Mouse (Mus musculus) MEL (cell line): ENCODE measurements around the gene Fbxw11. TPM values are rescaled to one million over a fixed set of nuclear protein-coding genes. Genes with fewer than 3 reads are reported as not detected.
A peak's percentile ranks its signal among the peaks of the same experiment; 100 is the strongest.

Source experiments
- DNase-seq: peaks from one replicate; pipeline ENCODE4 v3.0.0; 2011; ENCODE audit warnings: low read depth, low spot score
- H3K27ac ChIP-seq: 2 replicates; pipeline ENCODE4 v1.5.1; 2012; ENCODE audit warnings: low read depth, mild to moderate bottlenecking, control low read depth, low read length, moderate library complexity; ENCODE audit not compliant: control insufficient read depth
- H3K27me3 ChIP-seq, 2 experiments: fragments of 150-350 bp in 1 of 2; sonication (generic) in 1 of 2; 2 replicates each; pipeline ENCODE4 v1.6.1; 2012; ENCODE audit warnings: low read length in 2 of 2, mild to moderate bottlenecking in 2 of 2, improper control_type of control experiment in 1 of 2, moderate library complexity in 1 of 2; ENCODE audit not compliant: insufficient read depth in 2 of 2, control insufficient read depth in 1 of 2
- H3K36me3 ChIP-seq, 2 experiments: 2 replicates each; pipeline ENCODE4 v1.6.1; 2012 to 2014; ENCODE audit warnings: low read length in 2 of 2, improper control_type of control experiment in 1 of 2, inconsistent platforms in 1 of 2, mild to moderate bottlenecking in 1 of 2; ENCODE audit not compliant: insufficient read depth in 2 of 2, control insufficient read depth in 1 of 2
- H3K4me1 ChIP-seq, 2 experiments: fragments of 150-350 bp in 1 of 2; sonication (generic) in 1 of 2; 2 replicates each; pipeline ENCODE4 v1.6.1; 2012; ENCODE audit warnings: low read length in 2 of 2, improper control_type of control experiment in 1 of 2, mild to moderate bottlenecking in 1 of 2; ENCODE audit not compliant: insufficient read depth in 2 of 2, control insufficient read depth in 1 of 2
- H3K4me3 ChIP-seq, 2 experiments: fragments of 150-350 bp in 1 of 2; sonication (generic) in 1 of 2; 2 replicates each; pipeline ENCODE4 v1.5.1; 2012; ENCODE audit warnings: low read depth in 2 of 2, low read length in 2 of 2, mild to moderate bottlenecking in 2 of 2, moderate library complexity in 2 of 2, control low read depth in 1 of 2, improper control_type of control experiment in 1 of 2; ENCODE audit not compliant: control insufficient read depth in 1 of 2, insufficient read depth in 1 of 2
- H3K79me2 ChIP-seq: 2 replicates; pipeline ENCODE4 v1.6.1; 2012; ENCODE audit warnings: mild to moderate bottlenecking, low read length, moderate library complexity; ENCODE audit not compliant: control insufficient read depth, poor library complexity, insufficient read depth
- H3K9ac ChIP-seq: 2 replicates; pipeline ENCODE4 v1.6.1; 2012; ENCODE audit warnings: low read depth, mild to moderate bottlenecking, control low read depth, low read length, moderate library complexity; ENCODE audit not compliant: control insufficient read depth, poor library complexity, severe bottlenecking
- H3K9me3 ChIP-seq: fragments of 150-350 bp; sonication (generic); replicated peaks from 2 replicates; pipeline ENCODE4 v1.6.1; 2012; ENCODE audit warnings: mild to moderate bottlenecking, low read length, improper control_type of control experiment, moderate library complexity; ENCODE audit not compliant: insufficient read depth
- BHLHE40 ChIP-seq: IDR thresholded peaks from 2 replicates; pipeline ENCODE4 v1.6.1; 2012; ENCODE audit warnings: low read depth, mild to moderate bottlenecking, inconsistent platforms, low read length, improper control_type of control experiment, borderline replicate concordance
- CTCF ChIP-seq, 3 experiments: IDR thresholded peaks in 2 of 3; conservative IDR thresholded peaks in 1 of 3; 2 replicates each; pipeline ENCODE4 v1.5.1; 2011 to 2012; ENCODE audit warnings: low read length in 3 of 3, low read depth in 2 of 3, mild to moderate bottlenecking in 2 of 3, improper control_type of control experiment in 1 of 3, inconsistent platforms in 1 of 3, mixed read lengths in 1 of 3, moderate library complexity in 1 of 3; ENCODE audit not compliant: control insufficient read depth in 1 of 3, insufficient read depth in 1 of 3, poor library complexity in 1 of 3, severe bottlenecking in 1 of 3
- E2F4 ChIP-seq: IDR thresholded peaks from 2 replicates; pipeline ENCODE4 v1.6.1; 2011; ENCODE audit warnings: low read depth, low read length, improper control_type of control experiment, borderline replicate concordance
- ETS1 ChIP-seq: IDR thresholded peaks from 2 replicates; pipeline ENCODE4 v1.6.1; 2012; ENCODE audit warnings: low read depth, mild to moderate bottlenecking, inconsistent platforms, low read length, improper control_type of control experiment, moderate library complexity
- GATA1 ChIP-seq: IDR thresholded peaks from 2 replicates; pipeline ENCODE4 v1.6.1; 2011; ENCODE audit warnings: low read depth, low read length, improper control_type of control experiment
- HCFC1 ChIP-seq: IDR thresholded peaks from 2 replicates; pipeline ENCODE4 v1.6.1; 2012; ENCODE audit warnings: low read depth, mild to moderate bottlenecking, inconsistent platforms, low read length, improper control_type of control experiment, moderate library complexity
- JUND ChIP-seq: IDR thresholded peaks from 2 replicates; pipeline ENCODE4 v1.6.1; 2011; ENCODE audit warnings: low read depth, mild to moderate bottlenecking, improper control_type of control experiment, low read length
- KAT2A ChIP-seq: conservative IDR thresholded peaks from 2 replicates; pipeline ENCODE4 v1.6.1; 2012; ENCODE audit warnings: low read depth, low read length, improper control_type of control experiment, inconsistent platforms
- MAFK ChIP-seq: IDR thresholded peaks from 2 replicates; pipeline ENCODE4 v1.6.1; 2011; ENCODE audit warnings: low read depth, mild to moderate bottlenecking, low read length, improper control_type of control experiment, borderline replicate concordance
- MAZ ChIP-seq: IDR thresholded peaks from 2 replicates; pipeline ENCODE4 v1.6.1; 2012; ENCODE audit warnings: low read depth, mild to moderate bottlenecking, inconsistent platforms, low read length, improper control_type of control experiment
- MXI1 ChIP-seq: IDR thresholded peaks from 2 replicates; pipeline ENCODE4 v1.6.1; 2011; ENCODE audit warnings: mild to moderate bottlenecking, low read depth, low read length, improper control_type of control experiment
- NRF1 ChIP-seq: IDR thresholded peaks from 2 replicates; pipeline ENCODE4 v1.6.1; 2014; ENCODE audit warnings: low read depth, mild to moderate bottlenecking, inconsistent platforms, low read length, improper control_type of control experiment, moderate library complexity; ENCODE audit not compliant: poor library complexity, insufficient read depth, severe bottlenecking
- POLR2A ChIP-seq, 2 experiments: IDR thresholded peaks; 2 replicates each; pipeline ENCODE4 v1.6.1; 2011 to 2012; ENCODE audit warnings: low read length in 2 of 2, mild to moderate bottlenecking in 2 of 2, control low read depth in 1 of 2, improper control_type of control experiment in 1 of 2, low read depth in 1 of 2, moderate library complexity in 1 of 2; ENCODE audit not compliant: control insufficient read depth in 1 of 2, insufficient read depth in 1 of 2, poor library complexity in 1 of 2
- POLR2AphosphoS2 ChIP-seq: IDR thresholded peaks from 2 replicates; pipeline ENCODE4 v1.6.1; 2011; ENCODE audit warnings: low read length, improper control_type of control experiment
- POLR2AphosphoS5 ChIP-seq: IDR thresholded peaks from 2 replicates; pipeline ENCODE4 v1.6.1; 2012; ENCODE audit warnings: low read depth, borderline replicate concordance, mild to moderate bottlenecking, inconsistent platforms, low read length, moderate library complexity, mixed read lengths
- RAD21 ChIP-seq: IDR thresholded peaks from 2 replicates; pipeline ENCODE4 v1.6.1; 2011; ENCODE audit warnings: mild to moderate bottlenecking, low read depth, low read length, improper control_type of control experiment
- SMC3 ChIP-seq: IDR thresholded peaks from 2 replicates; pipeline ENCODE4 v1.6.1; 2011; ENCODE audit warnings: low read depth, low read length, improper control_type of control experiment
- TAL1 ChIP-seq: IDR thresholded peaks from 2 replicates; pipeline ENCODE4 v1.6.1; 2012; ENCODE audit warnings: mild to moderate bottlenecking, inconsistent platforms, low read length, moderate library complexity, mixed read lengths
- TCF12 ChIP-seq: IDR thresholded peaks from 2 replicates; pipeline ENCODE4 v1.6.1; 2014; ENCODE audit warnings: low read depth, mild to moderate bottlenecking, inconsistent platforms, low read length, improper control_type of control experiment, moderate library complexity
- USF1 ChIP-seq: IDR thresholded peaks from 2 replicates; pipeline ENCODE4 v1.6.1; 2014; ENCODE audit warnings: low read depth, mild to moderate bottlenecking, inconsistent platforms, low read length, improper control_type of control experiment, moderate library complexity
- ZC3H11A ChIP-seq: IDR thresholded peaks from 2 replicates; pipeline ENCODE4 v1.6.1; 2012; ENCODE audit warnings: low read depth, mild to moderate bottlenecking, inconsistent platforms, low read length, improper control_type of control experiment
- ZNF384 ChIP-seq: IDR thresholded peaks from 2 replicates; pipeline ENCODE4 v1.6.1; 2012; ENCODE audit warnings: low read depth, mild to moderate bottlenecking, inconsistent platforms, low read length, improper control_type of control experiment
- polyA plus RNA-seq, 2 experiments: library from polyadenylated mRNA; stranded (reverse) in 1 of 2; unstranded in 1 of 2; fragments of >175 nt in 1 of 2; fragments of >200 nt in 1 of 2; gene quantifications; 2 replicates each; pipeline versions ENCODE4 v1.2.1 to v1.2.4; 2012; ENCODE audit warnings: low replicate concordance in 2 of 2, low read depth in 1 of 2; ENCODE audit not compliant: insufficient read length in 2 of 2, insufficient read depth in 1 of 2, missing spikeins in 1 of 2
- total RNA-seq: library from RNA; depleted of rRNA; stranded (reverse); fragments of 300-350 nt; gene quantifications from 2 replicates; pipeline ENCODE4 v1.2.3, GENCODE M21; 2012

Fbxw11 gene
- total and polyA plus RNA-seq, 3 experiments: 35.4 to 98.5 (median 53.5) TPM

- DNase-seq: peak; percentile 61
These were observed 16.8 kb upstream of the Fbxw11 start for GRCm38 (mm10) chr11:32625677-32626076.

GRCm38 (mm10) chr11:32626079-32626478 lies 16.4 kb upstream of the Fbxw11 start:
- Histone ChIP-seq H3K79me2 (no peaks in the 10 kb centered on the region), H3K9ac (no peak overlapping the region), H3K4me3 (no peak overlapping the region), H3K27ac (no peak overlapping the region), H3K27me3 (no peaks in the 10 kb centered on the region), H3K4me1 (no peaks in the 10 kb centered on the region), H3K9me3 (no peaks in the 10 kb centered on the region), H3K36me3 (no peaks in the 10 kb centered on the region)
- TF ChIP-seq MXI1: no peak
- no peak for TF ChIP-seq JUND
- TF ChIP-seq TCF12: no peak
- no peak for TF ChIP-seq KAT2A
- TF ChIP-seq ZC3H11A: no peak
- DNase-seq: no peak

More at GRCm38 (mm10) chr11:32625677-32626076, 16.8 kb upstream of the Fbxw11 start:
- Histone ChIP-seq H3K9ac (no peak overlapping the region), H3K4me1 (no peaks in the 10 kb centered on the region), H3K36me3 (no peaks in the 10 kb centered on the region), H3K4me3 (no peak overlapping the region), H3K9me3 (no peaks in the 10 kb centered on the region), H3K27me3 (no peaks in the 10 kb centered on the region), H3K79me2 (no peaks in the 10 kb centered on the region), H3K27ac (no peak overlapping the region)
- TF ChIP-seq SMC3: peak; percentile 85
- peak; percentile 66 for TF ChIP-seq ZC3H11A
- peak; percentile 80 for TF ChIP-seq RAD21
- no peak for TF ChIP-seq POLR2A (IDR thresholded peaks at IDR 0.05; ENCODE audit: control insufficient read depth in 1 of 2, insufficient read depth in 1 of 2, low read depth in 1 of 2, low read length in 2 of 2, poor library complexity in 1 of 2)
- TF ChIP-seq POLR2AphosphoS2: no peak
- TF ChIP-seq CTCF (IDR thresholded peaks at IDR 0.05 in 2 of 3, conservative IDR thresholded peaks at IDR 0.05 in 1 of 3; ENCODE audit: control insufficient read depth in 1 of 3, insufficient read depth in 1 of 3, low read depth in 2 of 3, low read length in 3 of 3, poor library complexity in 1 of 3, severe bottlenecking in 1 of 3): peak; percentile 58 to 85 (median 83)

GRCm38 (mm10) chr11:32627900-32628299 lies 14.6 kb upstream of the Fbxw11 start:
- TF ChIP-seq ZC3H11A: no peak
- TF ChIP-seq USF1: no peak
- no peak for TF ChIP-seq MAZ
- no peak for TF ChIP-seq BHLHE40
- no peak for TF ChIP-seq HCFC1
- TF ChIP-seq MAFK: no peak
- TF ChIP-seq NRF1: no peak
- TF ChIP-seq POLR2A (IDR thresholded peaks at IDR 0.05; ENCODE audit: control insufficient read depth in 1 of 2, insufficient read depth in 1 of 2, low read depth in 1 of 2, low read length in 2 of 2, poor library complexity in 1 of 2): no peak
- no peak for TF ChIP-seq GATA1
- no peak for TF ChIP-seq RAD21
- no peak for TF ChIP-seq E2F4
- no peak for TF ChIP-seq TAL1
- no peak for TF ChIP-seq TCF12
- TF ChIP-seq POLR2AphosphoS5: no peak
- TF ChIP-seq ZNF384: no peak
- TF ChIP-seq SMC3: no peak
- TF ChIP-seq ETS1: no peak
- Histone ChIP-seq H3K9me3 (no peaks in the 10 kb centered on the region), H3K36me3 (no peaks in the 10 kb centered on the region), H3K4me1 (no peaks in the 10 kb centered on the region), H3K27ac (no peak overlapping the region), H3K4me3 (no peak overlapping the region), H3K27me3 (no peaks in the 10 kb centered on the region), H3K9ac (no peak overlapping the region), H3K79me2 (no peaks in the 10 kb centered on the region)
- DNase-seq: no peak
